Mouse (Mus musculus) G1E (cell line): Measurements from ENCODE around the gene Plpp2.

Source experiments
- CTCF ChIP-seq: IDR thresholded peaks from 2 replicates; pipeline ENCODE4 v1.5.1; 2012; ENCODE audit warnings: low read depth, low read length, inconsistent platforms, mixed read lengths
- GATA1 ChIP-seq: IDR thresholded peaks from 2 replicates; pipeline ENCODE4 v1.6.1; 2012; ENCODE audit warnings: borderline replicate concordance, low read length, inconsistent platforms, mixed read lengths

DNA sequence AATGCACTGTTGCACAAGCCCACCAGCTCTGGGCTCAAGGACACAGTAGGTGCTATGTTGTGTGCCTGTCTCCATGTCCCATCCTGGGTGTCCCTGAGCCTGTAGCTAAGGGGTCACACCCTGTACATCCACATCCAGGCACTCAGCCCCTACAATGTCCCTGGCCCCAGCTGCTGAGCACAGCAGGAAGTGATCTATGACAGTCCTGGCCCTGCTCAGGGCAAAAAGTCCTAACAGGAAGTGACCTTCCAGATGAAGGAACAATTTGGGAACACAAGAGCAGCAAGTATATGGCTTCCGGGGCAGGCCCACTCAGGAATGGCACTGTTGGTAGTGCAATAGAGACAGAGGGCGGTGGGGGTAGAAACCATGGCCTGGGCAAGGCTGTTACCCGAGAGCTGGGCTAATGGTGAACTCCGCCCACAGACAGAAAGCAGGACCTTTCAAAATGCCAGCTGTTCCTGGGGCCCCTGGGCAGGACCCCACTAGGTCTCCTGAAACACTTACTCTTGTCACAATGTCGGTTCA lies 13.6 kb upstream of the Plpp2 start:
- TF ChIP-seq CTCF (no peak), GATA1 (no peak)
